Mouse (Mus musculus): Measurements from ENCODE around the gene Map7. TPM values are rescaled to one million over a fixed set of nuclear protein-coding genes. Genes with fewer than 3 reads are reported as not detected.

Gene Map7
- total RNA-seq, 2 experiments from 2014 or later, result 9.1 to 9.7 TPM

GRCm38 (mm10) chr10:20295961-20296360 lies 147.7 kb downstream of the Map7 start:
- no peak for DNase-seq

GRCm38 (mm10) chr10:20298152-20298920 lies 150.1 kb downstream of the Map7 start:
- DNase-seq, result no peak

- no peak for DNase-seq
These were observed 150.8 kb downstream of the Map7 start for GRCm38 (mm10) chr10:20299114-20299513.

- peak; percentile 13 for DNase-seq
These were observed 162.9 kb downstream of the Map7 start for GRCm38 (mm10) chr10:20310969-20311769.

GRCm38 (mm10) chr10:20311918-20312735 lies 163.9 kb downstream of the Map7 start, which contains the start of gene Bclaf1:
Gene Bclaf1, plus strand, starts transcription at chr10:20312469.
- DNase-seq, result peak; percentile 100

GRCm38 (mm10) chr10:20312736-20313301 lies 164.5 kb downstream of the Map7 start:
- DNase-seq, result peak; percentile 95

GRCm38 (mm10) chr10:20313447-20313846 lies 165.2 kb downstream of the Map7 start:
- DNase-seq, result peak; percentile 16

GRCm38 (mm10) chr10:20313941-20314340 lies 165.7 kb downstream of the Map7 start:
- DNase-seq, result no peak

GRCm38 (mm10) chr10:20314797-20315196 lies 166.5 kb downstream of the Map7 start:
- peak; percentile 29 for DNase-seq

GRCm38 (mm10) chr10:20317466-20317865 lies 169.2 kb downstream of the Map7 start:
- peak; percentile 17 for DNase-seq

GRCm38 (mm10) chr10:20326226-20326625 lies 178.0 kb downstream of the Map7 start:
- DNase-seq, result no peak

Small RNAs within 50 kb of the gene (microRNA-seq; reads per million reads assigned to microRNA genes)
- 0 reads per million in 2 experiments for gene Mir6413

Other genes starting within 250 kb of the Map7 start
- gene Pex7, start 240.8 kb upstream of the Map7 start, total RNA-seq (2021), result 10 to 100 TPM; 24.0 to 24.2 TPM
- 10 to 100 TPM; 27.7 to 28.3 TPM for gene Map3k5, start 214.0 kb upstream of the Map7 start, total RNA-seq (2021)
- 100 to 1,000 TPM in 1 of 2 experiments, 10 to 100 TPM in 1; 99.6 to 107 TPM for gene Bclaf1, start 164.0 kb downstream of the Map7 start, total RNA-seq (2021)
- gene Mtfr2, start 199.3 kb downstream of the Map7 start, total RNA-seq (2021), result 1 to 10 TPM; 6.4 to 7.6 TPM

All from heart, postnatal 4 days (tissue).